ENCODE assay signal across 11 mouse cellular contexts in the genomic region with DNA sequence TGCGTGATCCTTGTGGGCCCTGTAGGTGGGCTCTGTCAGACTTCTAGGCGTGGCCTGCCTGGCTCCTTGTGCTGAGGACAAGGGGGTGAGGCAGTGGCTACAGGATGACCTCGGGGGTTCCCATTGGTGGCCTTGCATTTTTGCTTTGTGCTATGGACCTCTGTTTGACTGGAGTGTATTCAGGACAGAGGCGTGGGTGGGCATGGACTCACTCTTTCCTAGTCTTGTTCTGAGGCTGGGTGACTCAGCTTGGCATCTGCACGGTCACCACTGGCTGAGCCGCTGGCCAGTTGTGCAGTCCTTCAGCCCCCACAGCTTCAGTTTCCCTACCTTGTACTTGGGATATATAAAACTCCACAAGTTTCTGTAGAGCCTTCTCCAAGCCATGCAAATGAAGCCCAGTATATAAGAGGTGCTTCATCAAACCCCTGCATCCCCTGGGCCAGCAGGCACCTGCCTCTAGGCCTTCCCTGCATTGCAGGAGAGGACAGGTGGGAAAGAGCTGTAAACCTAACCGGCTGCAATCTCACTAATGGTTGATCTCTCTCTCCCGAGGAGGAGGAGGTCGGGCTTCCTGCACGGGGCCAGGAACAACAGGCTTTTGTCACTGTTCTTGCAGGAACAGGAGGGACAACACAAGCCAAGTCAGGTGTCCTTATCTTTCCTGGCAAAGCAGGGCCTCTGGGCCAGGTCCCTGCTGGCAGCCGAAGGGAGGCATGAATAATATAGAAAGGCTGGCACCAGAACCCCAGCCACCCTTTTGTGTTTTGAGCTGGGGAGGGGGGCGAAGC. TPM values are rescaled to one million over a fixed set of nuclear protein-coding genes. Genes with fewer than 3 reads are reported as not detected.
A peak's percentile ranks its signal among the peaks of the same experiment; 100 is the strongest.
DNase-seq lines count a peak whose midpoint lies in the region; ATAC-seq and TF ChIP-seq lines count a peak whose summit lies in the region.
"Had no signal": no experiment of that assay in that cellular context is flagged by ENCODE, and none has a peak within 500 bp of the region (broad histone marks: within the 10 kb centered on the region; RNA-seq: fewer than 3 reads in every experiment).

No protein-coding gene starts in this region.

- 78% methylated on average over 12 of the region's 12 CpGs for WGBS in forebrain, embryonic 10.5 days
- 65% methylated on average over 12 of the region's 12 CpGs for WGBS in forebrain, embryonic 14.5 days
- WGBS in intestine, embryonic 16.5 days: 66% methylated on average over 12 of the region's 12 CpGs
- 75% methylated on average over 12 of the region's 12 CpGs for WGBS in midbrain, embryonic 15.5 days

- H3K36me3 ChIP-seq in forebrain, embryonic 10.5 days (replicated peaks): no peaks in the 10 kb centered on the region
- H3K36me3 ChIP-seq in forebrain, embryonic 14.5 days (ENCODE audit: control insufficient read depth, insufficient read depth, low read length): no peaks in the 10 kb centered on the region
- H3K36me3 ChIP-seq in G1E (replicated peaks): no peaks in the 10 kb centered on the region
- no peaks in the 10 kb centered on the region for H3K36me3 ChIP-seq in intestine, embryonic 16.5 days (ENCODE audit: control insufficient read depth, insufficient read depth, low read length)
- H3K36me3 ChIP-seq in midbrain, embryonic 15.5 days (replicated peaks): no peaks in the 10 kb centered on the region
- H3K36me3 ChIP-seq: lung, embryonic 15.5 days had no signal

- DNase-seq in forebrain, embryonic 10.5 days (ENCODE audit: extremely low spot score, low spot score): no peak
- no peak for DNase-seq in forebrain, embryonic 14.5 days (ENCODE audit: low spot score)
- no peak for DNase-seq in G1E (ENCODE audit: low spot score)
- DNase-seq in heart, adult 9 months (ENCODE audit: low spot score in 2 of 2): peak; percentile 42 to 63
- DNase-seq in thymus, postnatal 25 days: no peak
- no peak for DNase-seq in ovary, postnatal 14 days (ENCODE audit: low spot score)
- DNase-seq: thymus, postnatal 4 days had no signal

- no peaks in the 10 kb centered on the region for H3K9me3 ChIP-seq in forebrain, embryonic 10.5 days
- H3K9me3 ChIP-seq in forebrain, embryonic 14.5 days (replicated peaks; ENCODE audit: control insufficient read depth, low read length): no peaks in the 10 kb centered on the region
- peaks cover 97% of the 10 kb centered on the region for H3K9me3 ChIP-seq in G1E (replicated peaks)
- H3K9me3 ChIP-seq in intestine, embryonic 16.5 days (ENCODE audit: control insufficient read depth, low read length): no peaks in the 10 kb centered on the region
- H3K9me3 ChIP-seq in midbrain, embryonic 15.5 days: no peaks in the 10 kb centered on the region
- H3K9me3 ChIP-seq: lung, embryonic 15.5 days had no signal

- H3K27me3 ChIP-seq in forebrain, embryonic 10.5 days (ENCODE audit: poor library complexity, severe bottlenecking): no peaks in the 10 kb centered on the region
- no peaks in the 10 kb centered on the region for H3K27me3 ChIP-seq in forebrain, embryonic 14.5 days (replicated peaks; ENCODE audit: control insufficient read depth, insufficient read depth, low read length)
- no peaks in the 10 kb centered on the region for H3K27me3 ChIP-seq in G1E (ENCODE audit: insufficient read depth, low read length)
- no peaks in the 10 kb centered on the region for H3K27me3 ChIP-seq in intestine, embryonic 16.5 days (replicated peaks; ENCODE audit: control insufficient read depth, insufficient read depth, low read length)
- no peaks in the 10 kb centered on the region for H3K27me3 ChIP-seq in midbrain, embryonic 15.5 days (replicated peaks)
- H3K27me3 ChIP-seq: lung, embryonic 15.5 days had no signal

- peak overlapping the region; percentile 90 for H3K27ac ChIP-seq in forebrain, embryonic 10.5 days
- H3K27ac ChIP-seq in forebrain, embryonic 14.5 days (ENCODE audit: low read depth, low read length): no peak overlapping the region
- peak overlapping the region; percentile 24; the same call in 1 of the 2 replicates for H3K27ac ChIP-seq in intestine, embryonic 16.5 days (ENCODE audit: low read length)
- no peak overlapping the region for H3K27ac ChIP-seq in midbrain, embryonic 15.5 days

- no peak overlapping the region for H3K4me2 ChIP-seq in forebrain, embryonic 14.5 days (ENCODE audit: low read length)
- H3K4me2 ChIP-seq in intestine, embryonic 16.5 days (ENCODE audit: low read depth, low read length): no peak overlapping the region
- H3K4me2 ChIP-seq in midbrain, embryonic 15.5 days: no peak overlapping the region
- H3K4me2 ChIP-seq: lung, embryonic 15.5 days had no signal

- no peak for TF ChIP-seq CTCF in G1E (IDR thresholded peaks at IDR 0.05; ENCODE audit: low read depth, low read length)

- no peak overlapping the region for H3K9ac ChIP-seq in forebrain, embryonic 14.5 days (ENCODE audit: low read length)
- no peak overlapping the region for H3K9ac ChIP-seq in intestine, embryonic 16.5 days (ENCODE audit: low read depth, low read length)
- no peak overlapping the region for H3K9ac ChIP-seq in midbrain, embryonic 15.5 days
- H3K9ac ChIP-seq: lung, embryonic 15.5 days had no signal

- no peak for ATAC-seq in forebrain, embryonic 14.5 days
- no peak for ATAC-seq in G1E (ENCODE audit: extremely low read depth, insufficient number of reproducible peaks, low FRiP score, poor library complexity, severe bottlenecking)
- peak; percentile 69 for ATAC-seq in intestine, embryonic 16.5 days
- ATAC-seq in midbrain, embryonic 15.5 days (replicated peaks): no peak

- H3K4me3 ChIP-seq in forebrain, embryonic 10.5 days: no peak overlapping the region
- no peak overlapping the region for H3K4me3 ChIP-seq in forebrain, embryonic 14.5 days (ENCODE audit: low read depth, low read length)
- H3K4me3 ChIP-seq in G1E (ENCODE audit: low read depth, low read length): peak overlapping the region; percentile 16; the same call in 1 of the 2 replicates
- no peak overlapping the region for H3K4me3 ChIP-seq in intestine, embryonic 16.5 days (ENCODE audit: low read length)
- no peak overlapping the region for H3K4me3 ChIP-seq in midbrain, embryonic 15.5 days
- H3K4me3 ChIP-seq: lung, embryonic 15.5 days had no signal

- H3K4me1 ChIP-seq in forebrain, embryonic 10.5 days: peaks cover 70% of the 10 kb centered on the region
- peaks cover 30% of the 10 kb centered on the region for H3K4me1 ChIP-seq in forebrain, embryonic 14.5 days (ENCODE audit: control insufficient read depth, insufficient read depth, low read length)
- H3K4me1 ChIP-seq in G1E (ENCODE audit: insufficient read depth, low read depth, low read length): no peaks in the 10 kb centered on the region
- peaks cover 17% of the 10 kb centered on the region for H3K4me1 ChIP-seq in intestine, embryonic 16.5 days (ENCODE audit: control insufficient read depth, insufficient read depth, low read length)
- peaks cover 32% of the 10 kb centered on the region for H3K4me1 ChIP-seq in midbrain, embryonic 15.5 days

RNA-seq across cellular contexts. Expression of gene Eml1, which starts 21.7 kb away (rescaled TPM):
- 95.1 and 102 TPM in 2 replicates for polyA plus RNA-seq in forebrain, embryonic 10.5 days (2016; fragmentation: Nextera tagmentation; extraction: Ambion mirVana)
- 52.2 and 57.1 TPM in 2 replicates for polyA plus RNA-seq in forebrain, embryonic 14.5 days (2014; fragmentation: Nextera tagmentation; extraction: Ambion mirVana)
- total RNA-seq in G1E (2014; fragmentation: Nextera tagmentation): not detected in 2 replicates
- 0.05 and 0.12 TPM in 2 replicates for total RNA-seq in G1E (2017)
- polyA plus RNA-seq in G1E (2012): not detected in 2 replicates
- 63.7 and 67.4 TPM in 2 replicates for polyA plus RNA-seq in intestine, embryonic 16.5 days (2015; fragmentation: Nextera tagmentation; extraction: Ambion mirVana)
- polyA plus RNA-seq in midbrain, embryonic 15.5 days (2015; fragmentation: Nextera tagmentation; extraction: Ambion mirVana): 52.9 and 61.3 TPM in 2 replicates
- total RNA-seq: CH12.LX had no signal

RNA-seq across cellular contexts. Expression of gene Cyp46a1, which starts 58.3 kb away (rescaled TPM):
- polyA plus RNA-seq in forebrain, embryonic 10.5 days (2016; fragmentation: Nextera tagmentation; extraction: Ambion mirVana): 19.4 and 20.1 TPM in 2 replicates
- polyA plus RNA-seq in forebrain, embryonic 14.5 days (2014; fragmentation: Nextera tagmentation; extraction: Ambion mirVana): 10.9 and 14.3 TPM in 2 replicates
- total RNA-seq in G1E (2014; fragmentation: Nextera tagmentation): not detected in 2 replicates
- 0.23 and 0.55 TPM in 2 replicates for total RNA-seq in G1E (2017)
- polyA plus RNA-seq in G1E (2012): not detected in 2 replicates
- 3.8 and 4.6 TPM in 2 replicates for polyA plus RNA-seq in intestine, embryonic 16.5 days (2015; fragmentation: Nextera tagmentation; extraction: Ambion mirVana)
- 23.6 and 24.9 TPM in 2 replicates for polyA plus RNA-seq in midbrain, embryonic 15.5 days (2015; fragmentation: Nextera tagmentation; extraction: Ambion mirVana)
- total RNA-seq: CH12.LX had no signal

Comparison
In these comparisons a context has a peak if more than half of its experiments do, and no peak if none do; other contexts are left out.
1. H3K27ac ChIP-seq: peak in forebrain, embryonic 10.5 days (single experiment) and intestine, embryonic 16.5 days (single experiment); none in forebrain, embryonic 14.5 days (single experiment) and midbrain, embryonic 15.5 days (single experiment).
2. DNase-seq: peak in heart, adult 9 months (2 of 2); none in forebrain, embryonic 10.5 days (single experiment), forebrain, embryonic 14.5 days (single experiment), G1E (single experiment), thymus, postnatal 25 days (single experiment) and ovary, postnatal 14 days (single experiment).
3. RNA of gene Eml1, which starts 21.7 kb away (polyA plus RNA-seq): 95.1 to 102 TPM in forebrain, embryonic 10.5 days, 63.7 to 67.4 TPM in intestine, embryonic 16.5 days, 52.9 to 61.3 TPM in midbrain, embryonic 15.5 days and 52.2 to 57.1 TPM in forebrain, embryonic 14.5 days; not detected in G1E; every median in the first group is over 10 times any median in the second.